Mouse (Mus musculus) embryonic facial prominence, embryonic 12.5 days (tissue): ENCODE measurements around the gene 1500011B03Rik. TPM values are rescaled to one million over a fixed set of nuclear protein-coding genes. Genes with fewer than 3 reads are reported as not detected.

ENCODE experiments used
- ATAC-seq: fragments of 200-750 bp; cut with Nextera tagmentation; 2 replicates; pipeline ENCODE4 v1.8.0; 2017; ENCODE audit not compliant: insufficient number of reproducible peaks, insufficient read depth, low FRiP score, low TSS enrichment
- H3K27ac ChIP-seq: fragments of 300-500 bp; sonication (generic); 2 replicates; pipeline ENCODE4 v1.5.1; 2016; ENCODE audit warnings: mild to moderate bottlenecking
- H3K27me3 ChIP-seq: fragments of 300-500 bp; sonication (generic); 2 replicates; pipeline ENCODE4 v1.6.1; 2016; ENCODE audit warnings: mild to moderate bottlenecking, moderate library complexity
- H3K36me3 ChIP-seq: fragments of 300-500 bp; sonication (generic); 2 replicates; pipeline ENCODE4 v1.6.1; 2016; ENCODE audit warnings: mild to moderate bottlenecking
- H3K4me1 ChIP-seq: fragments of 300-500 bp; sonication (generic); 2 replicates; pipeline ENCODE4 v1.6.1; 2016
- H3K4me2 ChIP-seq: fragments of 300-500 bp; sonication (generic); replicated peaks from 2 replicates; pipeline ENCODE4 v1.6.1; 2016; ENCODE audit warnings: mild to moderate bottlenecking, moderate library complexity
- H3K4me3 ChIP-seq: fragments of 300-500 bp; sonication (generic); 2 replicates; pipeline ENCODE4 v1.5.1; 2016; ENCODE audit warnings: mild to moderate bottlenecking
- H3K9ac ChIP-seq: fragments of 300-500 bp; sonication (generic); 2 replicates; pipeline ENCODE4 v1.6.1; 2016; ENCODE audit warnings: mild to moderate bottlenecking, moderate library complexity
- H3K9me3 ChIP-seq: fragments of 300-500 bp; sonication (generic); 2 replicates; pipeline ENCODE4 v1.6.1; 2016; ENCODE audit warnings: mild to moderate bottlenecking, moderate library complexity
- WGBS: fragments of 180-500 bp; shearing (Covaris S2); methylation state at CpG from one replicate; pipeline ENCODE4 v1.1.7; 2016; 5-methylcytosine and 5-hydroxymethylcytosine counted together
- polyA plus RNA-seq: library from polyadenylated mRNA; unstranded; fragments of >200 nt; fragmentation: Nextera tagmentation; extraction: Ambion mirVana; gene quantifications from 2 replicates; pipeline ENCODE4 v1.2.1, GENCODE M21; 2016

Gene 1500011B03Rik
- polyA plus RNA-seq, 1 experiment from 2014 or later: 113 TPM

DNA sequence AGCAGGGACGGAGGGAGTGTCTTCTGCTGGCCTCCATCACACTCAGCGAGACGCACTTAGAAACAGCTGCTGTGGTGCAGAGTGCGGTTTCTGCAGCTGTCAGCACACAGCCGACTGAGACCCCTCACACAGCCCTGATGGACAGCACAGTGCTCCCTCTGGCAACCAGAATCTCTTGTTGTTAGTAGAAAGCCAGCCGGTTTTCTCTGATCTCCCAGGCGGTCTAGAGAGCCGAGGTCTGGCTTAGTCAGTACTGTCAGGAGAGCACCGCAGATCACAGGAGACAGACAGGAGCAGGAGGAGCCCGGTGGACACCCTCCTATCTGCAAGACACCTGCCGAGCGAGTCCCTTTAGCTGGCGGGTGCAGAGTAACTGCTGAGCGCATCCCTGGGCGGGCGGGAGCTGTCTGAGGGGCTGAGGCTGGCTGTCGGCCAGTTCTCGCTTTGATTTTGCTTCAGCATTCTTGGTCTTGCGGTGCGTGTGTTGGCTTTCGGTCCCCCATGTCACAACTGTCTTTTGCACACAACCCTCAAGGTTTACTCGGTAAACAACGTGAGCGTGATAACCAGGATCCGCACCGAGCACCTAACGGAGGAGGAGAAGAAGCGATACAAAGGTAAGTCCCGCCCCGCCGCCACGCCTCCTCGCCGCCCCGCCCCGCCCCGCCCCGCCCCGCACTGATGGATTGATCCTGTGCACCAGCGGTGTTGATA is 26.8 kb downstream of the 1500011B03Rik start:
- ATAC-seq: peak; percentile 70
- 0 out of 2 replicates have a peak, but pooled peaks cover 4% of the 10 kb centered on the region for H3K27me3 ChIP-seq
- H3K27ac ChIP-seq: peak overlapping the region; percentile 69; the same call in 1 of the 2 replicates
- H3K9me3 ChIP-seq: no peaks in the 10 kb centered on the region
- H3K4me2 ChIP-seq: peak overlapping the region; percentile 72
- H3K36me3 ChIP-seq: peaks cover 25% of the 10 kb centered on the region
- peaks cover 17% of the 10 kb centered on the region for H3K4me1 ChIP-seq
- peak overlapping the region; percentile 37 for H3K4me3 ChIP-seq
- H3K9ac ChIP-seq: peak overlapping the region; percentile 39; the same call in 1 of the 2 replicates
- 5% methylated on average over 40 of the region's 40 CpGs for WGBS

DNA sequence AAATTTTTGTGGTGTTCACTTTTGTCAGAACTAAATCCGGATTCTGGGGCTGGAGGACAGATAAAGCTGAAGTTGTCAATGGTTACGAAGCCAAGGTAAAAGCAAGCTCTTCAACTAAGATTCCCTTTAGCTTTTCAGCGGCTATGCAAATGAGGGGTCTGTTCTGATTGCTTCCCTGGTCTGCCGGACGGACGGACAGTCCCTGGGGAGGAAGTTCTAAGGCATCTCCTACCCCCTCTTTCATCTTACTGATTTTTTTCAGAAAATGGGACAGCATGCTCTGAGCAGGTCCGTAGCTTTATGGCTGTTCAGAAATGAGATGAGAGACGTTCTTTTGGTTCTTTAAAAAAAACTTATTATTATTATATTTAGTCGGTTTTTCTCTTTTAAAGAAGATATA is 27.6 kb downstream of the 1500011B03Rik start:
- peaks cover 33% of the 10 kb centered on the region for H3K36me3 ChIP-seq

DNA sequence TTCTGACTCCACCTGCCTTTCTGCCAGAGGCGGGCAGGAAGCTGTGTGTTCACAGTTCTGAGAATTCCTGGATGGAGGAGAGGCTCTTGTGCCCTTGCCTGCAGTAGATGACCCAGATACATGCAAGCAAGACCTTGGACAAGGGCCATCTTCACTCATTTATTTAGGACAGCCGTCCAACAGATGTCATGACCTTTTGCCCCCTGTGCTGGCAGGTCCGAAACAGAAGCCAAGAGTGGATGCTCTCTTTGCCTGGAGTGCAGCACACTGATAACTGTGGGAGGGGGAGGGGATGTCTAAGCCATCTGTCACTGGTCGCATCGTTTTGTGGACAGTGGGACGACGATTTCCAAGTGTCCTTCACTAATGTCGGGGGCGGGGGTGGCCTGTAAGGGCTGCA is 28.0 kb downstream of the 1500011B03Rik start:
- no peak for ATAC-seq
- Histone ChIP-seq H3K4me2 (no peak overlapping the region), H3K36me3 (peaks cover 36% of the 10 kb centered on the region), H3K9me3 (no peaks in the 10 kb centered on the region), H3K9ac (no peak overlapping the region), H3K4me1 (peaks cover 17% of the 10 kb centered on the region), H3K27ac (no peak overlapping the region), H3K27me3 (0 out of 2 replicates have a peak, but pooled peaks cover 4% of the 10 kb centered on the region), H3K4me3 (no peak overlapping the region)
- 46% methylated on average over 9 of the region's 9 CpGs for WGBS

More for the DNA sequence above, 27.6 kb downstream of the 1500011B03Rik start:
- H3K27me3 ChIP-seq: 0 out of 2 replicates have a peak, but pooled peaks cover 4% of the 10 kb centered on the region
- WGBS: 61% methylated on average over 9 of the region's 9 CpGs
- no peak overlapping the region for H3K9ac ChIP-seq
- peaks cover 17% of the 10 kb centered on the region for H3K4me1 ChIP-seq
- H3K9me3 ChIP-seq: no peaks in the 10 kb centered on the region
- H3K4me3 ChIP-seq: no peak overlapping the region
- no peak overlapping the region for H3K27ac ChIP-seq
- H3K4me2 ChIP-seq: no peak overlapping the region
- no peak for ATAC-seq

DNA sequence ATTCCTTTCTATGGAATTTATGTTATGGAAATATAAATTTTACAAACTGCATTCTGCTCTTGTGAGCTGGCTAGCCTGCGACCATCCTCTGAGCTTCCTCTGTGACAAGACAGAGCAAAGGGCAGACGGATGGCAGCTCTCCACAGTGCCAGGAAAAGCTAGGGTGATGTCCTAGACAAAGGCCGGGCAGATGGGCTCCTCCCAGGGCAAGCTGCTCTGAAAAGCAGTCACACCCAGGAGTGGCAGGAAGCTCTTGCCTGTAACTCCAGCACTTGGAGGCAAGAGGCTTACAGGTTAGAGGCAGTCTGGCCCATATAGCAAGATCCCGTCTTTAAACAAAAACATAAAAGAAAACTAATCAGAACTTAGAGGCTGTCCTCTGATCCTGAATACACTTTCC is 28.7 kb downstream of the 1500011B03Rik start:
- 0 out of 2 replicates have a peak, but pooled peaks cover 4% of the 10 kb centered on the region for H3K27me3 ChIP-seq
- WGBS: 78% methylated on average over 4 of the region's 4 CpGs
- peaks cover 17% of the 10 kb centered on the region for H3K4me1 ChIP-seq
- H3K9me3 ChIP-seq: no peaks in the 10 kb centered on the region
- H3K36me3 ChIP-seq: peaks cover 37% of the 10 kb centered on the region
- ATAC-seq: no peak
- H3K4me2 ChIP-seq: no peak overlapping the region
- H3K9ac ChIP-seq: no peak overlapping the region
- H3K4me3 ChIP-seq: no peak overlapping the region
- no peak overlapping the region for H3K27ac ChIP-seq

DNA sequence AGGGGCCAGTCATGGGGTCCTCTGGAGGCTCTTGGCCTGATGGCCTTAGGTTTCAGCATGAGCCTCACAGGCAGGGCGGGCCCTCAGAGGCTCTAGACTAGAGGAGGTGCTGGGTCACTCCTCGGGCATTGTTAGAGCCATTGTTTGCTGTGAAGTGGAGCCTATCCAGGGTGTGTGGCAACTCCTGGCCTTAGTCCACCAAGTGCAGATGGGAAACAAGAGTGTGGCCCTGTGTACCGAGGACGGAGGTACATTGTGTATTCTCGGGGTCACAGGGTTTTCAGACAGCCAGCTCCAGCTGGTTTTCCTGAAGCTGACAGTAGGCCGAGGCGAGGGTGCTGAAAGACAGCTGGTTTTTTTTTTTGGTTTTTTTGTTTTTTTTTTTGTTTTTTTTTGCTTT is 30.0 kb downstream of the 1500011B03Rik start:
- no peaks in the 10 kb centered on the region for H3K9me3 ChIP-seq
- WGBS: 83% methylated on average over 7 of the region's 7 CpGs
- no peak for ATAC-seq

DNA sequence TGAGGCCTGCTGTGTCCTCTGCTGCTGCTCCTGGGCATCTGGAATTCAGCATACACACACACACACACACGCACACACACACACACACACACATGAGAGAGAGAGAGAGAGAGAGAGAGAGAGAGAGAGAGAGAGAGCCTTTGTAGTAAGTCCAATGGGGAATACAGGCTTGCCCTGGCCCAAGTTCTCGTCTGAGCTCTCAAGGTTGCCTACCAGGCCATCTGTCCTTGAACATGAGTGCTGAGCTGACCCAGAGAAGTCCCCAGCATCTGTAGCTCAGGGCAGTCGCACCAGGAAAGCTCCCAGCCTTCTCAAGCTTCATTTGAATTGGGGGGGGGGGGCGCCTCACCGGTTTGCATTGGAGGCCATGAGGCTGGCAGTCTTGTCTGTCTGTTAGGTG is 38.1 kb downstream of the 1500011B03Rik start:
- no peak for ATAC-seq
- WGBS: 78% methylated on average over 4 of the region's 5 CpGs

More for the DNA sequence above, 30.0 kb downstream of the 1500011B03Rik start:
- Histone ChIP-seq H3K4me1 (peaks cover 17% of the 10 kb centered on the region), H3K4me2 (no peak overlapping the region), H3K4me3 (no peak overlapping the region), H3K36me3 (peaks cover 39% of the 10 kb centered on the region), H3K27me3 (0 out of 2 replicates have a peak, but pooled peaks cover 4% of the 10 kb centered on the region), H3K9ac (no peak overlapping the region), H3K27ac (no peak overlapping the region)

DNA sequence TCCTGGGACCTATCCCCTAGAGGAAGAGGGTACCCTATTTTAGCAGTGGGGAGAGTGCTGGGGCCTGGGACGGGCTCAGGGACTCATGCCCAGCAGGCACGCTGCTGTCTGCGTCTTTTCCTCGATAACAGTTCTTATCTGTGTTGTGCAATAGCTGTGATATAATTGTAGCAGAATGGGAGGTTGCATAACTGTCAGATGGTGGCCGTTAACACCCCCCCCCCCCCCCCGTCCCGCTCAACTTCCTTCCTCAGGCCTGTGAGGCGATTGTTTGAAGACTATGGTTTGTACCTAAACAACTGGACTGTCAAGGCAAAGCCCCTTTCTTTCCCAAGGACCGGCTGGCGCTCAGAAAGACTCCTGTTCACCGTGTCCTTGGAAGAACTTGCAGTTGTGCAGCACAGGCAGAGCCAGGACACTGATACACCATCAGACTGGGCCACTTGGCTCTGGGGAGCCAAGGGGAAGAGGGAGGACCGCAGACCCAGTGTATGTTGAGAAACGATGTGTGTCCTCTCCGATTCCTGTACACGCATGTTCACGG is 38.6 kb downstream of the 1500011B03Rik start:
- Histone ChIP-seq H3K9me3 (no peaks in the 10 kb centered on the region), H3K4me2 (no peak overlapping the region), H3K4me3 (no peak overlapping the region), H3K9ac (no peak overlapping the region), H3K36me3 (peaks cover 30% of the 10 kb centered on the region), H3K4me1 (no peaks in the 10 kb centered on the region), H3K27ac (0 out of 2 replicates have a peak overlapping the region, but pooled peaks have one; percentile 50), H3K27me3 (no peaks in the 10 kb centered on the region)
- WGBS: 81% methylated on average over 16 of the region's 16 CpGs
- no peak for ATAC-seq

More for the DNA sequence above, 38.1 kb downstream of the 1500011B03Rik start:
- H3K27me3 ChIP-seq: no peaks in the 10 kb centered on the region
- peaks cover 30% of the 10 kb centered on the region for H3K36me3 ChIP-seq
- H3K27ac ChIP-seq: 0 out of 2 replicates have a peak overlapping the region, but pooled peaks have one; percentile 50
- H3K9ac ChIP-seq: no peak overlapping the region
- no peak overlapping the region for H3K4me2 ChIP-seq
- H3K4me1 ChIP-seq: no peaks in the 10 kb centered on the region
- no peaks in the 10 kb centered on the region for H3K9me3 ChIP-seq
- no peak overlapping the region for H3K4me3 ChIP-seq

DNA sequence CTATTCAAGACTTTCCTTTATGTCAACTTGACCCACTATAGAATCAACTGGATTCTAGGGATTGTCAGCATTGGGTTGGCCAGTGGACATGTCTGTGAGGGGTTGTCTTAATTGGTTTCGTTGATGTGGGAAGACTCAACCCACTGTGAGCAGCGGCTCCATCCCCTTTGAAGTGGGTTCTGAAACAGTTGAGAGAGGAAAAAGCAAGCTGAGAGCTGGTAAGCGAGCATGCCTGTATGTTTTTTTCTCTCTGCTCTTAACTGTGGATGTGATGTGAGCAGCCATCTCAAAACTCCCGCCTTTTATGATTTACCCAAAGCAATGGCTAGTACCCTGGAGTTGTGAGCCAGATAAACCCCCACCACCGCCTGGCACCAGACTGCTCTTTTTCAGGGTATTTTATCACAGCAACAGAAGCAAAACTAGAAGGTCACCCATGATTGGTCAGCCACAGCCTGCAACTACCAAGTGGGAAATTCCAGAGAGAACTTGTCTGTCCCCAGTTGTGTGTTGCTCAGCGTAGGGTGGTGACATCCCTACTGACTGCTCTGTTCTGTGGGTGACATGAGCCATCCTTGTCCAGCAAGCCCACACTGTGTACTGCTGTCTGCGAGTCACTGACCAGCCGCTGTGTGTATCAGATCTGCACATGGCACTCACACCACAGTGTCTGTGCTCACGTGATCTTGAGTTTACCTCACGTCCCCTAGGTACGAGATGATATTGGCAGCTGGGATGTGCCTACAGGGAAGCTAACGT is 39.7 kb downstream of the 1500011B03Rik start:
- no peaks in the 10 kb centered on the region for H3K27me3 ChIP-seq
- H3K4me2 ChIP-seq: no peak overlapping the region
- no peak overlapping the region for H3K4me3 ChIP-seq
- H3K27ac ChIP-seq: no peak overlapping the region
- 87% methylated on average over 12 of the region's 12 CpGs for WGBS
- peaks cover 23% of the 10 kb centered on the region for H3K36me3 ChIP-seq
- no peaks in the 10 kb centered on the region for H3K4me1 ChIP-seq
- no peaks in the 10 kb centered on the region for H3K9me3 ChIP-seq
- no peak for ATAC-seq
- no peak overlapping the region for H3K9ac ChIP-seq

DNA sequence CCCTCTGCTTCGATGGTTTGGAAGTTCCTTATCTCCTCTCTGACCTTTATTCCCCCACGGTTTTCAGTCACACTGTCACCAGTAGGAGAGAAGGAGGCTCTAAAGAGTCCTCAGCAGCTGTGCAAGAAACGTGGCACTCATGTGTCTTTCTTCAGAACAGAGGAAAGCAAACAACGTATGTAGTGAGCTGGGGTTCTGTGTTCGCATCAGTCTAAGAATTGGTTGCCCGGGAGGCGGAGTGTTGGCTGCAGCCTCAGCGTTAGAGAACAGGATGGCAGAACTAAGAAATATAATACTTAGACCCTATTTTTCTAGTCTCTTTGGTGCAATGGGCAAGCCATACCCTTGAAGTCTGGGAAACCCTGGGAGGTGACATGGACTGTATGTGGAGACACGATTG is 40.3 kb downstream of the 1500011B03Rik start:
- peaks cover 20% of the 10 kb centered on the region for H3K36me3 ChIP-seq
- H3K4me3 ChIP-seq: no peak overlapping the region
- no peak overlapping the region for H3K27ac ChIP-seq
- no peaks in the 10 kb centered on the region for H3K9me3 ChIP-seq
- no peak for ATAC-seq
- no peak overlapping the region for H3K4me2 ChIP-seq
- WGBS: 89% methylated on average over 9 of the region's 9 CpGs
- H3K4me1 ChIP-seq: no peaks in the 10 kb centered on the region
- no peaks in the 10 kb centered on the region for H3K27me3 ChIP-seq
- no peak overlapping the region for H3K9ac ChIP-seq

DNA sequence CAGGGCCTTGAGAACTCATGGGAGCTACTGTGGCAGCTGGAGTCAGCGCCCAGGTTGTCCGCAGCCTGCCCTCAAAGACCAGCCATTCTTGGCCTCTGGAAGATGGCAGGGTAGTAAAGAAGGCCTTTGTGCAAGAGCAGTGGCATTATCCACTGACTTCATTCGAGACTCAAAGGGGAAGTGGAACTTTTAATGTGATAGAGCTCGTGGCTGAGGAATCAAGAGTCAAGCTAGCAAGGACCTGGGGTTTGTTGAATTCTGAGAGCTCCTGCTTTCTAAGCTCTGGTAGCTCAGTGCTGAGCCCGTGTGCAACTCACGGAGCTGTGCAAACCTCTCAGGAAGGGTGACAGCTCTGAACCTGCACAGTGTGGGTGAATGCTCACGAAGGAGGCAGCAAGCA is 42.4 kb downstream of the 1500011B03Rik start:
- WGBS: 85% methylated on average over 7 of the region's 7 CpGs
- H3K27me3 ChIP-seq: no peaks in the 10 kb centered on the region
- ATAC-seq: no peak
- H3K4me1 ChIP-seq: peaks cover 6% of the 10 kb centered on the region
- H3K9me3 ChIP-seq: no peaks in the 10 kb centered on the region
- H3K36me3 ChIP-seq: peaks cover 2% of the 10 kb centered on the region; the same call in 1 of the 2 replicates
- H3K4me2 ChIP-seq: no peak overlapping the region
- H3K9ac ChIP-seq: no peak overlapping the region
- H3K27ac ChIP-seq: no peak overlapping the region
- no peak overlapping the region for H3K4me3 ChIP-seq

DNA sequence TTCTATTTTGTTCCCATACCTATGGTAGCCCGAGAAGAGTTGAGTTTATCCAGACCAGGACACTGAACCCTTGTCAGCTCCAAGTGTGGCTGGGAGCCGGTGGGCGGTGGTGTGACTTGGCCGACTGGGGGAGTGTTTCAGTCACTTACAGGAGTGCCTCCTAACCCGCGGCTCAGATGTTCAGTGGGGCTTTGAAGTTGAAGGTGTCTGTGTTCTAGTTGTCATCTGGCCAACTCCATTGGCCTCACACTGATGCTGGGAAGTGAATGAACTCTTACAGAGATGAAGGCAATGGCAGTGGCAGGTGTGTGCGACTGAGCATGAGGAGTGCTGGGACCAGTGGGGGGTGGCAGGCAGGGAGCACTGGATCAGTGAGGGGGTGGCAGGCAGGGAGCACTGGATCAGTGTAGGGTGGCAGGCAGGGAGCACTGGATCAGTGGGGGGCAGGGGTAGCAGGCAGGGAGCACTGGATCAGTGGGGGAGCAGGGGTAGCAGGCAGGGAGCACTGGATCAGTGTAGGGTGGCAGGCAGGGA is 43.2 kb downstream of the 1500011B03Rik start:
- Histone ChIP-seq H3K4me1 (peaks cover 8% of the 10 kb centered on the region), H3K4me3 (no peak overlapping the region), H3K4me2 (no peak overlapping the region), H3K27ac (no peak overlapping the region), H3K9ac (no peak overlapping the region), H3K9me3 (no peaks in the 10 kb centered on the region), H3K27me3 (no peaks in the 10 kb centered on the region), H3K36me3 (no peaks in the 10 kb centered on the region)
- no peak for ATAC-seq
- WGBS: 81% methylated on average over 7 of the region's 7 CpGs
